11 mouse cellular contexts compared by ENCODE assay signal in genomic region chr16:12115040-12115856, GRCm38 (mm10).
DNase-seq lines count a peak whose midpoint lies in the region; ATAC-seq and TF ChIP-seq lines count a peak whose summit lies in the region.
"Had no signal": no experiment of that assay in that cellular context is flagged by ENCODE, and none has a peak within 500 bp of the region (broad histone marks: within the 10 kb centered on the region; RNA-seq: fewer than 3 reads in every experiment).

No protein-coding gene starts in this region.

- peak; percentile 48; the same call in 1 of the 2 replicates for ATAC-seq in hindbrain, embryonic 12.5 days (ENCODE audit: low FRiP score)
- no peak for ATAC-seq in heart, embryonic 11.5 days (replicated peaks; ENCODE audit: insufficient number of reproducible peaks, low FRiP score, low TSS enrichment)
- no peak for ATAC-seq in liver, postnatal 0 days
- ATAC-seq: intestine, embryonic 16.5 days had no signal

- no peaks in the 10 kb centered on the region for H3K9me3 ChIP-seq in hindbrain, embryonic 12.5 days (replicated peaks)
- no peaks in the 10 kb centered on the region for H3K9me3 ChIP-seq in heart, embryonic 11.5 days (replicated peaks; ENCODE audit: control insufficient read depth, low read length)
- H3K9me3 ChIP-seq in liver, postnatal 0 days (ENCODE audit: low read length) = no peaks in the 10 kb centered on the region
- H3K9me3 ChIP-seq: heart, embryonic 12.5 days had no signal

- TF ChIP-seq CTCF in liver, postnatal 0 days (IDR thresholded peaks at IDR 0.05; ENCODE audit: low read depth) = no peak

- H3K4me3 ChIP-seq in hindbrain, embryonic 12.5 days = no peak overlapping the region
- no peak overlapping the region for H3K4me3 ChIP-seq in heart, embryonic 11.5 days (ENCODE audit: low read depth, low read length)
- no peak overlapping the region for H3K4me3 ChIP-seq in liver, postnatal 0 days (ENCODE audit: low read depth, low read length)
- H3K4me3 ChIP-seq: heart, embryonic 12.5 days had no signal

- H3K9ac ChIP-seq in hindbrain, embryonic 12.5 days = no peak overlapping the region
- no peak overlapping the region for H3K9ac ChIP-seq in heart, embryonic 11.5 days (ENCODE audit: low read depth, low read length)
- H3K9ac ChIP-seq in liver, postnatal 0 days (replicated peaks) = no peak overlapping the region
- H3K9ac ChIP-seq: heart, embryonic 12.5 days had no signal

- H3K4me1 ChIP-seq in hindbrain, embryonic 12.5 days = peaks cover 5% of the 10 kb centered on the region; the same call in 1 of the 2 replicates
- no peaks in the 10 kb centered on the region for H3K4me1 ChIP-seq in heart, embryonic 11.5 days (ENCODE audit: control insufficient read depth, insufficient read depth, low read length)
- H3K4me1 ChIP-seq in liver, postnatal 0 days (ENCODE audit: insufficient read depth) = no peaks in the 10 kb centered on the region
- H3K4me1 ChIP-seq: heart, embryonic 12.5 days had no signal

- H3K4me2 ChIP-seq in hindbrain, embryonic 12.5 days (replicated peaks) = no peak overlapping the region
- no peak overlapping the region for H3K4me2 ChIP-seq in heart, embryonic 11.5 days
- H3K4me2 ChIP-seq in liver, postnatal 0 days (ENCODE audit: low read depth, low read length) = no peak overlapping the region
- H3K4me2 ChIP-seq: heart, embryonic 12.5 days had no signal

- intact Hi-C loops in left cerebral cortex, postnatal 4 days (cut with DNase I) = no loop called here

- peak; percentile 67 for DNase-seq in right cerebral cortex, adult 18-20 months
- no peak for DNase-seq in right cerebral cortex, postnatal 14 days
- DNase-seq in left cerebral cortex, postnatal 4 days = peak; percentile 12
- peak; percentile 90 for DNase-seq in telencephalon, adult 2 months (ENCODE audit: low read depth, low spot score)
- DNase-seq in liver, postnatal 0 days = no peak
- no peak for DNase-seq in spleen, postnatal 36 days (ENCODE audit: low spot score in 2 of 2)
- DNase-seq: thymus, postnatal 14 days had no signal

- no peaks in the 10 kb centered on the region for H3K27me3 ChIP-seq in hindbrain, embryonic 12.5 days
- no peaks in the 10 kb centered on the region for H3K27me3 ChIP-seq in heart, embryonic 11.5 days (ENCODE audit: control insufficient read depth, insufficient read depth, low read length)
- H3K27me3 ChIP-seq in liver, postnatal 0 days (ENCODE audit: insufficient read depth, low read length) = no peaks in the 10 kb centered on the region
- H3K27me3 ChIP-seq: heart, embryonic 12.5 days had no signal

- 46% methylated on average over 7 of the region's 7 CpGs for WGBS in hindbrain, embryonic 12.5 days
- 54% methylated on average over 7 of the region's 7 CpGs for WGBS in heart, embryonic 11.5 days (ENCODE audit: insufficient replicate concordance)
- WGBS in liver, postnatal 0 days (ENCODE audit: insufficient replicate concordance) = 61% methylated on average over 7 of the region's 7 CpGs

- H3K36me3 ChIP-seq in hindbrain, embryonic 12.5 days = no peaks in the 10 kb centered on the region
- H3K36me3 ChIP-seq in heart, embryonic 11.5 days (ENCODE audit: control insufficient read depth, insufficient read depth, low read length) = no peaks in the 10 kb centered on the region
- H3K36me3 ChIP-seq in liver, postnatal 0 days (replicated peaks; ENCODE audit: insufficient read depth, low read length) = no peaks in the 10 kb centered on the region
- H3K36me3 ChIP-seq: heart, embryonic 12.5 days had no signal

- TF ChIP-seq EP300 in liver, postnatal 0 days (IDR thresholded peaks at IDR 0.05; ENCODE audit: low read depth) = no peak

- no peak overlapping the region for H3K27ac ChIP-seq in hindbrain, embryonic 12.5 days
- no peak overlapping the region for H3K27ac ChIP-seq in heart, embryonic 11.5 days (ENCODE audit: low read depth, low read length)
- no peak overlapping the region for H3K27ac ChIP-seq in liver, postnatal 0 days (ENCODE audit: low read depth)

Comparison
In these comparisons a context has a peak if more than half of its experiments do, and no peak if none do; other contexts are left out.
1. DNase-seq: peak in right cerebral cortex, adult 18-20 months (single experiment), left cerebral cortex, postnatal 4 days (single experiment) and telencephalon, adult 2 months (single experiment); none in right cerebral cortex, postnatal 14 days (single experiment), liver, postnatal 0 days (single experiment) and spleen, postnatal 36 days (0 of 2).